Mouse (Mus musculus): Measurements from ENCODE around the gene Pqlc3. TPM values are rescaled to one million over a fixed set of nuclear protein-coding genes. Genes with fewer than 3 reads are reported as not detected.

Gene Pqlc3
- polyA plus RNA-seq (2015; fragmentation: Illumina TruSeq; extraction: RNeasy Lipid Tissue Mini Kit (QIAGEN cat#74804); ENCODE audit: insufficient read depth, low read depth, low replicate concordance), result 2.2 TPM

DNA sequence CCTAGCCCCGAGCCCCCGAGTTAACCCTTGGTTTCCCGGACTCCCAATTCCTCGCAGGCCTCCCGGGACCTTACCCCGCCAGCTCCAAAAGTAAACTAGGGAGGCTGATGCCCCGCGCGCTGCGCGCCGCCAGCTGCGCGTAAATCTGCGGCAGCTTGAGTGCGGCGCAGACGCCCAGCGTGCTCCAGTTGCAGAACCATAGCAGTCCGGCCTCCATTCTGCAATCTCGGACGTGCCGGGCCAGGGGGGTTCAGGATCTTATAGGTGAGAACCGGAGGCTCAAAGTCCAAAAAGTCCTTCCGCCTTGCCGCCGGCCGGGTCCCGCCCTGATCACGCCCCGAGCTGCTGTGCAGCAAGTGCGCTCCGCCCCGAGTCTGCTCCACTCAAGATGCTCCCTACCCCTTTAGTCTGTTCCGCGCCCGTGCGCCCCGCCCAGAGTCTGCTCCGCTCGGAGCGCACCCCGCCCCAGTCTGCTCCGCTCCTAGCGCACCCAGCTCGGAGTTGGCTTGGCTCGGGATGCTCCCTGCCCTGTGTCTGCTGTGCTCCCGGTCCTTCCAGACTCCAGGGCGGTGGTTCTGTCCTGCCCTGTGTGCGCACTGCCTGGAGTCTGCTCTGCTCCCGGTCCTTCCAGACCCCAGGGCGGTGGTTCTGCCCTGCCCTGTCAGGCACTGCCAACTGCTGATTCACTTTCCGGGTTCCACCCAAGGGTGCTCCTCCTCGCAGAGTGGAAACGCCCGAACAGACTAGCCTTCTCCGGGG lies at the start of gene Pqlc3:
Gene Pqlc3, minus strand, starts transcription at position 670 of the 759 bp plus-strand sequence.

DNA sequence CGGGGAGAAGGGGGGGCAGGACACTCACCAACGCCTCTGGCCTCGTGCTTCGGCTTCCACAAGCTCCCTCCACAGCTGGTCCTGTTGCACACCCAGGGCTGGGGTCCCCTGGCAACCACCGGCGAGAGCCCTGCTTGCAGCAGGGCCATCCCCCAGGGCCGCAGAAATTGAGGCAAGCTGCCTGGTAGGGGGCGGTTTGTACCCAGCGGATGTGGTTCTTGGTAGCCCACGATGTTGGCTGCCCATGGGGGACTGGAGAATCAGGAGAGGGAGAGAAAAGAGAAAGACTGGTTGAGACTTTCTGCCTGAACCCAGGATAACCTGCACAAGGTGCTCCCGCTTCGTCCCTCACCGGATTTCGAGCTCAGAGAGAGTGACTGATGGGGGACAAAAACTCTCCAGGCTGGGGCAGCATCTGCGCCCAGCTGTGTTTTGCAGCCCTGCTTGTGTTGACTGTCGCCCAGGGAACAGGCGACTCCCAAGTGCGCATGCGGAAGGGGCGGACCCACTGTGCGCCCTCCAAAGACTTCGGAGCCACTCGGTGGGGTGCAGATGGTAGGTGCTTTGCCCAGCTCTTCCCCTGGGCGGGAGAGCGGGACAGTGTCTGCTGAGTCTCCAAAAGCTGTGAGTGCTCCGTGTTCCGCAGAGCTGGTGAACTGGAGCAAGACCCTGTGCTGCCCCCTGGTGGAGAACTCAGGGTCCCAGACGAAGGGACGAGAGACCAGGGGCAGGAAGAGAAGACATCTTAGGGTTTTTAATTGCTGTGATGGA lies 11.1 kb upstream of the Pqlc3 start, which contains the start of gene 2410004P03Rik:
Gene 2410004P03Rik, minus strand, starts transcription at position 628 of the 771 bp plus-strand sequence.

Other genes with a start within 250 kb of the Pqlc3 start
- not detected for gene Greb1, start 199.5 kb downstream of the Pqlc3 start, polyA plus RNA-seq (2015; fragmentation: Illumina TruSeq; extraction: RNeasy Lipid Tissue Mini Kit (QIAGEN cat#74804); ENCODE audit: insufficient read depth, low read depth, low replicate concordance)
- 5.3 TPM for gene E2f6, start 189.4 kb downstream of the Pqlc3 start, polyA plus RNA-seq (2015; fragmentation: Illumina TruSeq; extraction: RNeasy Lipid Tissue Mini Kit (QIAGEN cat#74804); ENCODE audit: insufficient read depth, low read depth, low replicate concordance)
- 9.1 TPM for gene Rock2, start 105.5 kb downstream of the Pqlc3 start, polyA plus RNA-seq (2015; fragmentation: Illumina TruSeq; extraction: RNeasy Lipid Tissue Mini Kit (QIAGEN cat#74804); ENCODE audit: insufficient read depth, low read depth, low replicate concordance)
- not detected for gene 2410004P03Rik, start 11.3 kb upstream of the Pqlc3 start, polyA plus RNA-seq (2015; fragmentation: Illumina TruSeq; extraction: RNeasy Lipid Tissue Mini Kit (QIAGEN cat#74804); ENCODE audit: insufficient read depth, low read depth, low replicate concordance)
- 0.17 TPM for gene Kcnf1, start 176.5 kb upstream of the Pqlc3 start, polyA plus RNA-seq (2015; fragmentation: Illumina TruSeq; extraction: RNeasy Lipid Tissue Mini Kit (QIAGEN cat#74804); ENCODE audit: insufficient read depth, low read depth, low replicate concordance)

Data from pancreas, adult 10 weeks (tissue).